Mouse (Mus musculus): Measurements from ENCODE around the gene Arhgap45. TPM values are rescaled to one million over a fixed set of nuclear protein-coding genes. Genes with fewer than 3 reads are reported as not detected.

Arhgap45 gene
- polyA plus RNA-seq, 1 experiment from 2014 or later: 17.3 TPM

- Histone ChIP-seq H3K4me2 (ENCODE audit: low read depth, low read length) (peak overlapping the region; percentile 19), H3K36me3 (ENCODE audit: control insufficient read depth, insufficient read depth) (peaks cover 3% of the 10 kb centered on the region; the same call in 1 of the 2 replicates), H3K4me1 (ENCODE audit: control insufficient read depth, low read depth, low read length) (peaks cover 49% of the 10 kb centered on the region), H3K27ac (ENCODE audit: low read length) (0 out of 2 replicates have a peak overlapping the region, but pooled peaks have one; percentile 20), H3K9ac (ENCODE audit: low read depth, low read length) (no peak overlapping the region), H3K9me3 (replicated peaks; ENCODE audit: control insufficient read depth, low read length) (no peaks in the 10 kb centered on the region), H3K27me3 (ENCODE audit: control insufficient read depth, insufficient read depth, low read depth, low read length) (no peaks in the 10 kb centered on the region), H3K4me3 (ENCODE audit: low read depth, low read length) (peak overlapping the region; percentile 7)
- WGBS (ENCODE audit: insufficient replicate concordance): 15% methylated on average over 28 of the region's 28 CpGs
- ATAC-seq (ENCODE audit: low read depth): peak; percentile 3; the same call in 1 of the 2 replicates
Measured at GRCm38 (mm10) chr10:80074813-80075601, 58.6 kb downstream of the Arhgap45 start.

GRCm38 (mm10) chr10:80075924-80076323 lies 59.5 kb downstream of the Arhgap45 start:
- H3K4me3 ChIP-seq (ENCODE audit: low read depth, low read length): no peak overlapping the region
- no peaks in the 10 kb centered on the region for H3K9me3 ChIP-seq (replicated peaks; ENCODE audit: control insufficient read depth, low read length)
- H3K4me2 ChIP-seq (ENCODE audit: low read depth, low read length): no peak overlapping the region
- WGBS (ENCODE audit: insufficient replicate concordance): 80% methylated on average over 1 of the region's 1 CpGs
- peaks cover 3% of the 10 kb centered on the region; the same call in 1 of the 2 replicates for H3K36me3 ChIP-seq (ENCODE audit: control insufficient read depth, insufficient read depth)
- no peaks in the 10 kb centered on the region for H3K27me3 ChIP-seq (ENCODE audit: control insufficient read depth, insufficient read depth, low read depth, low read length)
- H3K4me1 ChIP-seq (ENCODE audit: control insufficient read depth, low read depth, low read length): peaks cover 49% of the 10 kb centered on the region
- H3K27ac ChIP-seq (ENCODE audit: low read length): 0 out of 2 replicates have a peak overlapping the region, but pooled peaks have one; percentile 33
- ATAC-seq (ENCODE audit: low read depth): no peak
- H3K9ac ChIP-seq (ENCODE audit: low read depth, low read length): no peak overlapping the region

DNA sequence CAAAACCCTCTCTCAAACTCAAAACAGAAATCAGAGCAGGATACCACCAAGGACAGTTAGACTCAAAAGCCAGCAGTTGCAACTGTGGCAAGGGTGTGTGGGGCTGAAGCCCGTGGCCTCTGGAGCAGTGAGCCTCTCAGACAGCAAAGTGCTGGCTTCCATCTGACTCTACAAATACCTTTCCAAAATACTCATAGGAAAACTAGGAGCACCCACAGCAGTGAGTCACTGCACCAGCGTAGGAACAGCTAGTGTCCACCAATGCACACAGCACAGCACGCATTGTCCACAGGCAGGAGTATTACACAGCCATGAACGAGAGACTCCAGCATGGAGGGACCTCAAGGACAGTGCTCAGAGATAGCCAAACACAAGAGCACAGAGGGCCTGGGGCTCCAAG lies 59.9 kb downstream of the Arhgap45 start:
- Histone ChIP-seq H3K27me3 (ENCODE audit: control insufficient read depth, insufficient read depth, low read depth, low read length) (no peaks in the 10 kb centered on the region), H3K9ac (ENCODE audit: low read depth, low read length) (no peak overlapping the region), H3K4me3 (ENCODE audit: low read depth, low read length) (no peak overlapping the region), H3K4me2 (ENCODE audit: low read depth, low read length) (no peak overlapping the region), H3K4me1 (ENCODE audit: control insufficient read depth, low read depth, low read length) (peaks cover 47% of the 10 kb centered on the region), H3K9me3 (replicated peaks; ENCODE audit: control insufficient read depth, low read length) (no peaks in the 10 kb centered on the region), H3K27ac (ENCODE audit: low read length) (no peak overlapping the region), H3K36me3 (ENCODE audit: control insufficient read depth, insufficient read depth) (peaks cover 3% of the 10 kb centered on the region; the same call in 1 of the 2 replicates)
- ATAC-seq (ENCODE audit: low read depth): no peak
- 75% methylated on average over 4 of the region's 4 CpGs for WGBS (ENCODE audit: insufficient replicate concordance)

GRCm38 (mm10) chr10:80077312-80077711 lies 60.9 kb downstream of the Arhgap45 start:
- Histone ChIP-seq H3K4me1 (ENCODE audit: control insufficient read depth, low read depth, low read length) (peaks cover 47% of the 10 kb centered on the region), H3K27ac (ENCODE audit: low read length) (no peak overlapping the region), H3K4me3 (ENCODE audit: low read depth, low read length) (no peak overlapping the region), H3K4me2 (ENCODE audit: low read depth, low read length) (no peak overlapping the region), H3K36me3 (ENCODE audit: control insufficient read depth, insufficient read depth) (peaks cover 6% of the 10 kb centered on the region), H3K27me3 (ENCODE audit: control insufficient read depth, insufficient read depth, low read depth, low read length) (no peaks in the 10 kb centered on the region), H3K9me3 (replicated peaks; ENCODE audit: control insufficient read depth, low read length) (no peaks in the 10 kb centered on the region), H3K9ac (ENCODE audit: low read depth, low read length) (no peak overlapping the region)
- 77% methylated on average over 5 of the region's 5 CpGs for WGBS (ENCODE audit: insufficient replicate concordance)
- no peak for ATAC-seq (ENCODE audit: low read depth)

DNA sequence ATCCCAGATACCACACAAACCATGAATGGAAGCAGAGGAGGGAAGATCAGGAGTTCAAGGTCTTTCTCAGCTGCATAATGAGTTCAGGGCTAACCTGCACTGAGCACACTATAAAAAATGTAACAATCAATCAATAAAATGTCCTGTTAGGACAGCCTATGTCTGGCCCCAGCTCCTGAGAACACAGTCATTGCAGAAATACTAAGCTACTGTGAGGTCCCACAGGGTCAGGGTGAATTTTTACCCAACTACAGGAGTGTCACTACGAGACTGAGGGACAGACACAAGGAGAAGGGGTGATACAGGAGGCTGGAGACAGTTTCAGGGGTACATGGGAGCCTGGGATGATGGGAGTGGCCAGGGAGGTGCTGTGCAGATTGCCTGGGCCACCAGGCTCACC lies 61.9 kb downstream of the Arhgap45 start:
- Histone ChIP-seq H3K36me3 (ENCODE audit: control insufficient read depth, insufficient read depth) (peaks cover 11% of the 10 kb centered on the region), H3K9me3 (replicated peaks; ENCODE audit: control insufficient read depth, low read length) (no peaks in the 10 kb centered on the region), H3K4me2 (ENCODE audit: low read depth, low read length) (no peak overlapping the region), H3K27ac (ENCODE audit: low read length) (no peak overlapping the region), H3K27me3 (ENCODE audit: control insufficient read depth, insufficient read depth, low read depth, low read length) (no peaks in the 10 kb centered on the region), H3K4me1 (ENCODE audit: control insufficient read depth, low read depth, low read length) (peaks cover 46% of the 10 kb centered on the region), H3K9ac (ENCODE audit: low read depth, low read length) (no peak overlapping the region), H3K4me3 (ENCODE audit: low read depth, low read length) (no peak overlapping the region)
- WGBS (ENCODE audit: insufficient replicate concordance): 53% methylated on average over 1 of the region's 1 CpGs
- no peak for ATAC-seq (ENCODE audit: low read depth)

- H3K27ac ChIP-seq (ENCODE audit: low read length): peak overlapping the region; percentile 98
Measured at GRCm38 (mm10) chr10:80080396-80081070, 64.1 kb downstream of the Arhgap45 start.

More at GRCm38 (mm10) chr10:80080396-80081070, 64.1 kb downstream of the Arhgap45 start:
- WGBS (ENCODE audit: insufficient replicate concordance): 39% methylated on average over 16 of the region's 16 CpGs
- Histone ChIP-seq H3K9me3 (replicated peaks; ENCODE audit: control insufficient read depth, low read length) (no peaks in the 10 kb centered on the region), H3K9ac (ENCODE audit: low read depth, low read length) (peak overlapping the region; percentile 74), H3K4me1 (ENCODE audit: control insufficient read depth, low read depth, low read length) (peaks cover 39% of the 10 kb centered on the region), H3K36me3 (ENCODE audit: control insufficient read depth, insufficient read depth) (peaks cover 15% of the 10 kb centered on the region), H3K27me3 (ENCODE audit: control insufficient read depth, insufficient read depth, low read depth, low read length) (no peaks in the 10 kb centered on the region), H3K4me2 (ENCODE audit: low read depth, low read length) (peak overlapping the region; percentile 87), H3K4me3 (ENCODE audit: low read depth, low read length) (peak overlapping the region; percentile 53)
- ATAC-seq (ENCODE audit: low read depth): peak; percentile 89

Other genes starting within 250 kb of the Arhgap45 start
- 17.4 and 26.2 TPM in 2 replicates for gene Rnf126, start 249.7 kb upstream of the Arhgap45 start, polyA plus RNA-seq (2015; fragmentation: Nextera tagmentation; extraction: Ambion mirVana)
- 1.0 TPM in 2 replicates for gene Fstl3, start 239.4 kb upstream of the Arhgap45 start, polyA plus RNA-seq (2015; fragmentation: Nextera tagmentation; extraction: Ambion mirVana)
- 6.3 and 7.1 TPM in 2 replicates for gene Prss57, start 225.7 kb upstream of the Arhgap45 start, polyA plus RNA-seq (2015; fragmentation: Nextera tagmentation; extraction: Ambion mirVana)
- 7.9 and 8.0 TPM in 2 replicates for gene Palm, start 223.1 kb upstream of the Arhgap45 start, polyA plus RNA-seq (2015; fragmentation: Nextera tagmentation; extraction: Ambion mirVana)
- 0.43 and 1.4 TPM in 2 replicates for gene Misp, start 195.7 kb upstream of the Arhgap45 start, polyA plus RNA-seq (2015; fragmentation: Nextera tagmentation; extraction: Ambion mirVana)
- gene Ptbp1, start 162.2 kb upstream of the Arhgap45 start, polyA plus RNA-seq (2015; fragmentation: Nextera tagmentation; extraction: Ambion mirVana): 112 and 124 TPM in 2 replicates
- 96.8 and 106 TPM in 2 replicates for gene Prtn3, start 142.2 kb upstream of the Arhgap45 start, polyA plus RNA-seq (2015; fragmentation: Nextera tagmentation; extraction: Ambion mirVana)
- gene Plppr3, start 142.0 kb upstream of the Arhgap45 start, polyA plus RNA-seq (2015; fragmentation: Nextera tagmentation; extraction: Ambion mirVana): 4.8 and 5.1 TPM in 2 replicates
- 204 and 208 TPM in 2 replicates for gene Elane, start 130.4 kb upstream of the Arhgap45 start, polyA plus RNA-seq (2015; fragmentation: Nextera tagmentation; extraction: Ambion mirVana)
- not detected in 2 replicates for gene Cfd, start 125.8 kb upstream of the Arhgap45 start, polyA plus RNA-seq (2015; fragmentation: Nextera tagmentation; extraction: Ambion mirVana)
- 14.7 and 15.3 TPM in 2 replicates for gene Med16, start 107.7 kb upstream of the Arhgap45 start, polyA plus RNA-seq (2015; fragmentation: Nextera tagmentation; extraction: Ambion mirVana)
- gene Gm26602, start 105.8 kb upstream of the Arhgap45 start, polyA plus RNA-seq (2015; fragmentation: Nextera tagmentation; extraction: Ambion mirVana): 2.5 TPM in 1 of 2 replicates, not detected in the other
- 0.18 and 0.20 TPM in 2 replicates for gene Kiss1r, start 99.7 kb upstream of the Arhgap45 start, polyA plus RNA-seq (2015; fragmentation: Nextera tagmentation; extraction: Ambion mirVana)
- gene R3hdm4, start 95.4 kb upstream of the Arhgap45 start, polyA plus RNA-seq (2015; fragmentation: Nextera tagmentation; extraction: Ambion mirVana): 47.1 and 49.3 TPM in 2 replicates
- 5.1 and 5.8 TPM in 2 replicates for gene Arid3a, start 89.6 kb upstream of the Arhgap45 start, polyA plus RNA-seq (2015; fragmentation: Nextera tagmentation; extraction: Ambion mirVana)
- 42.2 and 44.7 TPM in 2 replicates for gene Wdr18, start 56.5 kb upstream of the Arhgap45 start, polyA plus RNA-seq (2015; fragmentation: Nextera tagmentation; extraction: Ambion mirVana)
- 0.08 TPM in 1 of 2 replicates, not detected in the other for gene Grin3b, start 45.9 kb upstream of the Arhgap45 start, polyA plus RNA-seq (2015; fragmentation: Nextera tagmentation; extraction: Ambion mirVana)
- gene Tmem259, start 32.3 kb upstream of the Arhgap45 start, polyA plus RNA-seq (2015; fragmentation: Nextera tagmentation; extraction: Ambion mirVana): 3.0 and 4.8 TPM in 2 replicates
- 42.5 and 44.9 TPM in 2 replicates for gene Cnn2, start 28.1 kb upstream of the Arhgap45 start, polyA plus RNA-seq (2015; fragmentation: Nextera tagmentation; extraction: Ambion mirVana)
- 8.6 and 9.0 TPM in 2 replicates for gene Abca7, start 20.2 kb upstream of the Arhgap45 start, polyA plus RNA-seq (2015; fragmentation: Nextera tagmentation; extraction: Ambion mirVana)
- gene Polr2e, start 23.1 kb downstream of the Arhgap45 start, polyA plus RNA-seq (2015; fragmentation: Nextera tagmentation; extraction: Ambion mirVana): 66.8 and 70.1 TPM in 2 replicates
- gene Gpx4, start 30.5 kb downstream of the Arhgap45 start, polyA plus RNA-seq (2015; fragmentation: Nextera tagmentation; extraction: Ambion mirVana): 553 and 567 TPM in 2 replicates
- 10.3 and 11.8 TPM in 2 replicates for gene Sbno2, start 88.9 kb downstream of the Arhgap45 start, polyA plus RNA-seq (2015; fragmentation: Nextera tagmentation; extraction: Ambion mirVana)
- 13.2 and 14.4 TPM in 2 replicates for gene Stk11, start 99.2 kb downstream of the Arhgap45 start, polyA plus RNA-seq (2015; fragmentation: Nextera tagmentation; extraction: Ambion mirVana)
- 288 and 309 TPM in 2 replicates for gene Atp5d, start 122.0 kb downstream of the Arhgap45 start, polyA plus RNA-seq (2015; fragmentation: Nextera tagmentation; extraction: Ambion mirVana)
- gene Cbarp, start 124.2 kb downstream of the Arhgap45 start, polyA plus RNA-seq (2015; fragmentation: Nextera tagmentation; extraction: Ambion mirVana): 0.44 and 0.65 TPM in 2 replicates
- gene Midn, start 131.6 kb downstream of the Arhgap45 start, polyA plus RNA-seq (2015; fragmentation: Nextera tagmentation; extraction: Ambion mirVana): 2.3 and 2.6 TPM in 2 replicates
- 13.8 and 14.2 TPM in 2 replicates for gene Cirbp, start 149.3 kb downstream of the Arhgap45 start, polyA plus RNA-seq (2015; fragmentation: Nextera tagmentation; extraction: Ambion mirVana)
- gene 1600002K03Rik, start 156.3 kb downstream of the Arhgap45 start, polyA plus RNA-seq (2015; fragmentation: Nextera tagmentation; extraction: Ambion mirVana): 8.4 and 8.7 TPM in 2 replicates
- 0.47 and 0.53 TPM in 2 replicates for gene Efna2, start 162.8 kb downstream of the Arhgap45 start, polyA plus RNA-seq (2015; fragmentation: Nextera tagmentation; extraction: Ambion mirVana)
- 14.6 and 14.8 TPM in 2 replicates for gene Mum1, start 209.8 kb downstream of the Arhgap45 start, polyA plus RNA-seq (2015; fragmentation: Nextera tagmentation; extraction: Ambion mirVana)
- 220 and 223 TPM in 2 replicates for gene Ndufs7, start 232.5 kb downstream of the Arhgap45 start, polyA plus RNA-seq (2015; fragmentation: Nextera tagmentation; extraction: Ambion mirVana)
- gene Gamt, start 244.4 kb downstream of the Arhgap45 start, polyA plus RNA-seq (2015; fragmentation: Nextera tagmentation; extraction: Ambion mirVana): 138 and 166 TPM in 2 replicates
- 21.1 and 21.3 TPM in 2 replicates for gene Dazap1, start 244.8 kb downstream of the Arhgap45 start, polyA plus RNA-seq (2015; fragmentation: Nextera tagmentation; extraction: Ambion mirVana)